Mouse (Mus musculus) telencephalon, adult 2 months (tissue): ENCODE measurements at regions not wholly inside any gene's neighbourhood (a gene's known extent, or its start where the extent isn't known, plus 50 kb on each side); places are given as distances from the start of the nearest gene placed in this dataset.
A peak's percentile ranks its signal among the peaks of the same experiment; 100 is the strongest.

Source experiments
- DNase-seq: peaks from one replicate; pipeline ENCODE4 v3.0.0-alpha.2; 2011; ENCODE audit warnings: low read depth, low spot score

- DNase-seq, result no peak
These were observed 229.1 kb upstream of the Satb1 start for GRCm38 (mm10) chr17:52062096-52062665.

- no peak for DNase-seq
These were observed 203.4 kb upstream of the Satb1 start for GRCm38 (mm10) chr17:52036479-52036878.

- no peak for DNase-seq
These were observed 198.0 kb upstream of the Satb1 start for GRCm38 (mm10) chr17:52031079-52031478.

GRCm38 (mm10) chr17:51986920-51987319, 153.8 kb upstream of the Satb1 start:
- DNase-seq, result no peak

GRCm38 (mm10) chr17:51986212-51986611, 153.1 kb upstream of the Satb1 start:
- DNase-seq, result no peak

GRCm38 (mm10) chr17:51979126-51979525, 146.0 kb upstream of the Satb1 start:
- no peak for DNase-seq

- DNase-seq, result no peak
These were observed 138.4 kb upstream of the Satb1 start for GRCm38 (mm10) chr17:51971444-51971843.

- no peak for DNase-seq
These were observed 133.6 kb upstream of the Satb1 start for GRCm38 (mm10) chr17:51966573-51967284.

GRCm38 (mm10) chr17:51962529-51963110, 129.5 kb upstream of the Satb1 start:
- DNase-seq, result no peak

GRCm38 (mm10) chr17:51961337-51961736, 128.2 kb upstream of the Satb1 start:
- peak; percentile 45 for DNase-seq

- no peak for DNase-seq
These were observed 123.2 kb upstream of the Satb1 start for GRCm38 (mm10) chr17:51956275-51956674.

- DNase-seq, result no peak
These were observed 104.6 kb upstream of the Satb1 start for GRCm38 (mm10) chr17:51937707-51938106.

GRCm38 (mm10) chr17:51936071-51936470, 103.0 kb upstream of the Satb1 start:
- DNase-seq, result no peak

GRCm38 (mm10) chr17:51926392-51926791, 93.3 kb upstream of the Satb1 start:
- DNase-seq, result no peak

GRCm38 (mm10) chr17:51907031-51907430, 73.9 kb upstream of the Satb1 start:
- DNase-seq, result no peak

GRCm38 (mm10) chr17:51906418-51906817, 73.3 kb upstream of the Satb1 start:
- no peak for DNase-seq

- DNase-seq, result no peak
These were observed 70.8 kb upstream of the Satb1 start for GRCm38 (mm10) chr17:51903885-51904284.

GRCm38 (mm10) chr17:51899376-51899775, 66.3 kb upstream of the Satb1 start:
- DNase-seq, result no peak

GRCm38 (mm10) chr17:51896160-51896559, 63.1 kb upstream of the Satb1 start:
- DNase-seq, result no peak

GRCm38 (mm10) chr17:51894278-51894677, 61.2 kb upstream of the Satb1 start:
- no peak for DNase-seq

GRCm38 (mm10) chr17:51892856-51893255, 59.8 kb upstream of the Satb1 start:
- DNase-seq, result no peak

- DNase-seq, result no peak
These were observed 59.1 kb upstream of the Satb1 start for GRCm38 (mm10) chr17:51892159-51892558.
